Mouse (Mus musculus): ENCODE measurements around the gene Gng7. TPM values are rescaled to one million over a fixed set of nuclear protein-coding genes. Genes with fewer than 3 reads are reported as not detected.

Gng7 gene
- polyA plus RNA-seq, 1 experiment, result 1.9 TPM

- H3K36me3 ChIP-seq (ENCODE audit: control insufficient read depth, insufficient read depth, low read length), result no peaks in the 10 kb centered on the region
- WGBS, result 2% methylated on average over 37 of the region's 43 CpGs
- no peaks in the 10 kb centered on the region for H3K4me1 ChIP-seq (ENCODE audit: control insufficient read depth, insufficient read depth, low read length)
- no peaks in the 10 kb centered on the region; the same call in 1 of the 2 replicates for H3K27me3 ChIP-seq (replicated peaks; ENCODE audit: control insufficient read depth, insufficient read depth, low read length)
- H3K27ac ChIP-seq (ENCODE audit: insufficient read depth, low read depth, low read length), result no peak overlapping the region
- TF ChIP-seq POLR2A (IDR thresholded peaks at IDR 0.05; ENCODE audit: low read depth, low read length), result no peak
- TF ChIP-seq CTCF (conservative IDR thresholded peaks at IDR 0.05; ENCODE audit: insufficient read depth, insufficient read length, low read depth, low read length), result no peak
- no peak overlapping the region for H3K4me3 ChIP-seq (ENCODE audit: insufficient read depth, low read depth, low read length)
- DNase-seq, result no peak
Measured at GRCm38 (mm10) chr10:81025047-81025621, 10.4 kb upstream of the Gng7 start.

- H3K27ac ChIP-seq (ENCODE audit: insufficient read depth, low read depth, low read length), result no peak overlapping the region
- DNase-seq, result no peak
- H3K4me1 ChIP-seq (ENCODE audit: control insufficient read depth, insufficient read depth, low read length), result no peaks in the 10 kb centered on the region
- H3K27me3 ChIP-seq (replicated peaks; ENCODE audit: control insufficient read depth, insufficient read depth, low read length), result no peaks in the 10 kb centered on the region; the same call in 1 of the 2 replicates
- TF ChIP-seq POLR2A (IDR thresholded peaks at IDR 0.05; ENCODE audit: low read depth, low read length), result no peak
- no peak for TF ChIP-seq CTCF (conservative IDR thresholded peaks at IDR 0.05; ENCODE audit: insufficient read depth, insufficient read length, low read depth, low read length)
- no peak overlapping the region for H3K4me3 ChIP-seq (ENCODE audit: insufficient read depth, low read depth, low read length)
- no peaks in the 10 kb centered on the region for H3K36me3 ChIP-seq (ENCODE audit: control insufficient read depth, insufficient read depth, low read length)
- WGBS, result 73% methylated on average over 5 of the region's 5 CpGs
Measured at GRCm38 (mm10) chr10:81024346-81024937, 9.7 kb upstream of the Gng7 start.

- 69% methylated on average over 8 of the region's 8 CpGs for WGBS
- Histone ChIP-seq H3K27me3 (replicated peaks; ENCODE audit: control insufficient read depth, insufficient read depth, low read length) (no peaks in the 10 kb centered on the region; the same call in 1 of the 2 replicates), H3K4me1 (ENCODE audit: control insufficient read depth, insufficient read depth, low read length) (no peaks in the 10 kb centered on the region), H3K4me3 (ENCODE audit: insufficient read depth, low read depth, low read length) (no peak overlapping the region), H3K27ac (ENCODE audit: insufficient read depth, low read depth, low read length) (no peak overlapping the region), H3K36me3 (ENCODE audit: control insufficient read depth, insufficient read depth, low read length) (no peaks in the 10 kb centered on the region)
- TF ChIP-seq POLR2A (IDR thresholded peaks at IDR 0.05; ENCODE audit: low read depth, low read length) (no peak), CTCF (conservative IDR thresholded peaks at IDR 0.05; ENCODE audit: insufficient read depth, insufficient read length, low read depth, low read length) (0 out of 2 replicates have a peak, but pooled peaks have one; percentile 25)
- DNase-seq, result no peak
Measured at GRCm38 (mm10) chr10:81022744-81023143, 8.0 kb upstream of the Gng7 start.

- Histone ChIP-seq H3K36me3 (ENCODE audit: control insufficient read depth, insufficient read depth, low read length) (no peaks in the 10 kb centered on the region), H3K4me1 (ENCODE audit: control insufficient read depth, insufficient read depth, low read length) (no peaks in the 10 kb centered on the region), H3K4me3 (ENCODE audit: insufficient read depth, low read depth, low read length) (no peak overlapping the region), H3K27me3 (replicated peaks; ENCODE audit: control insufficient read depth, insufficient read depth, low read length) (no peaks in the 10 kb centered on the region; the same call in 1 of the 2 replicates), H3K27ac (ENCODE audit: insufficient read depth, low read depth, low read length) (no peak overlapping the region)
- DNase-seq, result no peak
- TF ChIP-seq POLR2A (IDR thresholded peaks at IDR 0.05; ENCODE audit: low read depth, low read length) (no peak), CTCF (conservative IDR thresholded peaks at IDR 0.05; ENCODE audit: insufficient read depth, insufficient read length, low read depth, low read length) (no peak)
- 14% methylated on average over 26 of the region's 26 CpGs for WGBS
Measured at GRCm38 (mm10) chr10:81021547-81022110, 6.9 kb upstream of the Gng7 start.

- H3K4me3 ChIP-seq (ENCODE audit: insufficient read depth, low read depth, low read length), result no peak overlapping the region
- TF ChIP-seq CTCF (conservative IDR thresholded peaks at IDR 0.05; ENCODE audit: insufficient read depth, insufficient read length, low read depth, low read length) (no peak), POLR2A (IDR thresholded peaks at IDR 0.05; ENCODE audit: low read depth, low read length) (no peak)
- 57% methylated on average over 2 of the region's 2 CpGs for WGBS
- no peaks in the 10 kb centered on the region for H3K36me3 ChIP-seq (ENCODE audit: control insufficient read depth, insufficient read depth, low read length)
- H3K27ac ChIP-seq (ENCODE audit: insufficient read depth, low read depth, low read length), result no peak overlapping the region
- no peaks in the 10 kb centered on the region; the same call in 1 of the 2 replicates for H3K27me3 ChIP-seq (replicated peaks; ENCODE audit: control insufficient read depth, insufficient read depth, low read length)
- H3K4me1 ChIP-seq (ENCODE audit: control insufficient read depth, insufficient read depth, low read length), result no peaks in the 10 kb centered on the region
- no peak for DNase-seq
Measured at GRCm38 (mm10) chr10:81020207-81020606, 5.5 kb upstream of the Gng7 start.

- Histone ChIP-seq H3K27me3 (replicated peaks; ENCODE audit: control insufficient read depth, insufficient read depth, low read length) (no peaks in the 10 kb centered on the region), H3K27ac (ENCODE audit: insufficient read depth, low read depth, low read length) (no peak overlapping the region), H3K4me1 (ENCODE audit: control insufficient read depth, insufficient read depth, low read length) (no peaks in the 10 kb centered on the region), H3K4me3 (ENCODE audit: insufficient read depth, low read depth, low read length) (no peak overlapping the region), H3K36me3 (ENCODE audit: control insufficient read depth, insufficient read depth, low read length) (no peaks in the 10 kb centered on the region)
- TF ChIP-seq POLR2A (IDR thresholded peaks at IDR 0.05; ENCODE audit: low read depth, low read length), result no peak
- TF ChIP-seq CTCF (conservative IDR thresholded peaks at IDR 0.05; ENCODE audit: insufficient read depth, insufficient read length, low read depth, low read length), result no peak
- no peak for DNase-seq
- WGBS, result 71% methylated on average over 6 of the region's 6 CpGs
Measured at GRCm38 (mm10) chr10:81019687-81020086, 4.9 kb upstream of the Gng7 start.

GRCm38 (mm10) chr10:81018326-81018725 is 3.6 kb upstream of the Gng7 start:
- Histone ChIP-seq H3K4me3 (ENCODE audit: insufficient read depth, low read depth, low read length) (no peak overlapping the region), H3K27ac (ENCODE audit: insufficient read depth, low read depth, low read length) (no peak overlapping the region), H3K36me3 (ENCODE audit: control insufficient read depth, insufficient read depth, low read length) (no peaks in the 10 kb centered on the region), H3K27me3 (replicated peaks; ENCODE audit: control insufficient read depth, insufficient read depth, low read length) (no peaks in the 10 kb centered on the region), H3K4me1 (ENCODE audit: control insufficient read depth, insufficient read depth, low read length) (no peaks in the 10 kb centered on the region)
- no peak for DNase-seq
- 50% methylated on average over 10 of the region's 10 CpGs for WGBS
- TF ChIP-seq CTCF (conservative IDR thresholded peaks at IDR 0.05; ENCODE audit: insufficient read depth, insufficient read length, low read depth, low read length) (no peak), POLR2A (IDR thresholded peaks at IDR 0.05; ENCODE audit: low read depth, low read length) (no peak)

Data from kidney, adult 2 months (tissue).